Mouse (Mus musculus) R1 (cell line): ENCODE results near the gene Fam117a.

Experiments
- DNase-seq: peaks from one replicate; pipeline ENCODE4 v3.0.0-alpha.2; 2018; ENCODE audit warnings: low read depth, low spot score

Fam117a gene

DNA sequence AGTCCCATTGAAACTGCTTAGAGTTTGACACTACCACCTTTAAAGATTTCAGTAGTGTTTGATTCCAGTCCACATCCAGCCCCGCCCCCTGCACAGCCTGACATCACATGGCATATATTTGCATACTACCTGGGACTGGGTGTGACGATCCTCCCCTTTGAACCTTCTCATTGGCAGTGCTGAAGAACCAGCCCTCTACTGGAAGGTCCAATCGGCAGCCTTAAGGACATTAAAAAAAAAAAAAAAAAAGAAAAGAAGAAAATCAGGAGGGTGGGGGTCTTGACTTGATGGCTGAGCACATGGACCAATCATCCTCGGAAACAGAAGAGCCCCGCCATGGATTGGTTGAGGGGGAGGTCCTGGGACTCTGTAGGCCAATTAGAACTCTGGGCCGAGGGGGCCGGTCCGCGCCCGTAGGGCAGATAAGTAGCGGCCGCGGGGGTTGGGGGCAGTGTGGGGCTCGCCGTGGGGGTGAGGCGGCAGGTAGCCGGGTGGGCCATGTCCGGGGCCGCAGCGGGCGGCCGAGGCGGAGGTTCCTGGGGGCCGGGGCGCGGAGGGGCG is at the start of gene Fam117a:
Gene Fam117a (plus strand): TSS at position 451 of the 561 bp plus-strand sequence.
- peak; percentile 100 for DNase-seq

DNA sequence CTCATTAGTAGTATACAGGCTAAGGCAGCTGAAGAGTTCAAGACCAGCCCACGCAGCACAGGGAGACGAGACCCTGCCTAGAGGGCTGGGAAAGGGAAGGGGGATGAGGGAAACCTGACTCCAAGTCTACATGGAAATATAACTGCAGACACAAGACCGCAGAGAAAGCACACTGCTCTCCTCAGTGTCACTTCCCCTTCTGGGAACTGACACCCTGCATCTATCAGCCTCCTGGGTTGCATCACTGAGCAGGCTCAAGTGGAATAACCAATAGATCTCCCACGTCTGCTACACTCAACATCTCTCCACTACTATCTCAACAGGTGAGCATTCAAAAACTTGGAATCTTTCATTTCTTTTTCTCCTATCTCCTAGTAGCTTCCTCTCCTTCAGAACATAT is 44.8 kb upstream of the Fam117a start:
- no peak for DNase-seq

DNA sequence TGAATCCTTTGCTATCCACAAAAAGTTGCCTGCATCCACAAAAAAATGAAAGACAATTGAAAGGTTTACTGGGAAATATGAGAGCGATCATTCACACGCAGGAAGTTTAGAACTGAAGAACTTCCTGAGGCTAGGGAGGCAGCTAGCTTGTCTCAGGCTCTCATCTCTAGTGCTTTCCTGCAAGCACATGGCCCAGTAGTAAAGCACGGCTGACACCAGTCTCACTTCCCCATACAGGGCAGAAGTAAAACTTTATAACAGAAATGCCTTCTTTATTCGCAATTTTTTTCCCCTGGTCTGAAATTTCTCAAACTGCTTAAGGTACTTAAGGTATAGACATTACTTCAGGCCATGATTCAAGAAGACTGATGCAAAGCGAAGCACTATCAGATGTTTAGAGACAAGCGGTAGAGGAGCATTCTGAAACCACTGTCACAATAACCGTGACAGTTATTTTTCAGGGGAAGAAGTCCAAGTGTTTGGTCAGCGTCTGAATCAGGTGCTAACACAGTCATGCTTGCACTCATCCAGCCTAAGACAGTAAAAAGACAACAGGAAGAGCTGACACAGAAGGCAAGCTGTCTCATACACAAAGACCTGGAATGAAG is 43.7 kb upstream of the Fam117a start:
- DNase-seq = no peak

DNA sequence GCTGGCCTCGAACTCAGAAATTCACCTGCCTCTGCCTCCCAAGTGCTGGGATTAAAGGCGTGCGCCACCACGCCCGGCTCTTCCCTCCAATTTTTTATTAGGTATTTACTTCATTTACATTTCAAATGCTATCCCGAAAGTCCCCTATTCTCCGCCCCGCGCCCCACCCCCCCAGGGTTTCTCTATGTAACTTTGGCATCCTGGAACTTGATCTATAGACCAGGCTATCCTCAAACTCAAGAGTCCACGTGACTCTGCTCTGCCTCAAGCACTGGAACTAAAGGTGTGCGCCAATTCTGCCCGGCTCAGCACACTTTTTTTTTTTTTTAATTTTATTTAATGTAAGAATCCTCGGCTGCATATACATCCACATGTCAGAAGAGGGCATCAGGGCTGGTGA is 41.1 kb upstream of the Fam117a start:
- DNase-seq = peak; percentile 93

DNA sequence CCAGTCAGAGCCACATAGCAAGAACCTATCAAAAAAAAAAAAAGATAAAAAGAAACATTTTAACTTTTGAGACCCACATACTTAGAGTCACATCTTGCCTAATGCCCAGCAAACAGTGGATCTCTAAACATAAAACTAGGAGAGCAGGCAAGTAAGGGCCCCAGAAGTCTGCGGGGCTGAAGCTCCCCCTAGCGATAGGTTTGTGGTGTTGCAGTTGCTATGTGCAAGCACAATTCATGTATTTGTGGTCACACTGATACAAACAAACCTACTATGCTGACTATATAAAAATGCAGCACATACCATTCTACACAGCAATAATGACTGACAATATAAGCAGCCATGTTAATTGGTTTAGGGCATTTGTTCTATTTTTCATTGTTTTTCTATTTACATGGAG is 38.7 kb upstream of the Fam117a start:
- peak; percentile 74 for DNase-seq

DNA sequence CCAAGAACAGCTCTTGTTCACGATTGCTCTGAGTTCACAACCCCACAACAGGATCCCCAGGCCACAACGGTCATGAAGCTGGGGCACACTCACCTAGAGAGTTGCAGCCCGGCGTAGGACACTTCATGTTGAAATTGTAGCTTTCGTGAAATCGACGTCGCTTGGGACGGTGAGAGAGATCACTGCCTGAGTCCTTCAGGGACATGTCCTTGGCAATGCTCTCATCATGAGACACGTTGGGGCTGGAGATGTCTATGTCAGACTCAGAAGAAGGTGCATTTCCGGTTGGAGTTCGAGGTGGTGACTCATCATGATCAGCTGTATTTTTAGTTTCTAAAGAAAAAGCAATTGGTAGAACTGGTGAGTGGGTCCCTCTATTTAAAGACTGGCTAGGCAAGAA is 36.9 kb upstream of the Fam117a start:
- DNase-seq = peak; percentile 36

DNA sequence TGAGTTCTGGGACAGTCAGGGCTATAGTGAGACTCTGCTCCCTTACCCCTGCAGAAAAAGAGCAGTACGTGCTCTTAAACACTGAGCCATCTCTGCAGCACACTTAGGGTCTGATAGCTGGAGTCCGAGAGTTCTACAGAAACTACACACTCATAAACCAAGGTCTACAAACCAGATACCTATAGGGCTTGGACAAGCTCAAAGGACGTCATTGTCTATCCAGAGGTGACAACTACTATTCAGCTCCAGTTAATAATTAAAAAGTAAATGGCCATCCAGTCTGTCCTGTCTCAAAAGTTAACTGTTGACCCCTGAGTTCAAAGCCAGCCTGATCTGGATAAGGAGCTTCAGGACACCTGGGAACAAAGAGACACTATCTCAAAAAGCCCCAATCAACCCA is 35.0 kb upstream of the Fam117a start:
- DNase-seq = no peak

DNA sequence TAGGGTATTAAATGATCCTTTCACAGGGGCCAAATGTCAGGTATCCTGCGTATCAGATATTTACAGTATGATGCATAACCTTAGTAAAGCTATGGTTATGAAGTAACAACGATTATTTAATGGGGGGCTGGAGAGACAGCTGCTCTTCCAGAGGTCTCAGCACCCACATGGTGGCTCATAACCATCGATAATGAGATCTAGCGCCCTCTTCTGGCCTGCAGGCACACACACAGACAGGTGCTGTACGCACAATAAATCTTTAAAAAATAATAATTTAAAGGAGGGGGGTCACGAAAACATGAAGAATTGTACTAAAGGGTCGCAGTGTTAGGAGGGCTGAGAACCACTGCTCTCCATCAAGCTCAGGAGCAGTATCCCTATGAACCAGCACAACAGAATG is 31.2 kb upstream of the Fam117a start:
- peak; percentile 69 for DNase-seq

DNA sequence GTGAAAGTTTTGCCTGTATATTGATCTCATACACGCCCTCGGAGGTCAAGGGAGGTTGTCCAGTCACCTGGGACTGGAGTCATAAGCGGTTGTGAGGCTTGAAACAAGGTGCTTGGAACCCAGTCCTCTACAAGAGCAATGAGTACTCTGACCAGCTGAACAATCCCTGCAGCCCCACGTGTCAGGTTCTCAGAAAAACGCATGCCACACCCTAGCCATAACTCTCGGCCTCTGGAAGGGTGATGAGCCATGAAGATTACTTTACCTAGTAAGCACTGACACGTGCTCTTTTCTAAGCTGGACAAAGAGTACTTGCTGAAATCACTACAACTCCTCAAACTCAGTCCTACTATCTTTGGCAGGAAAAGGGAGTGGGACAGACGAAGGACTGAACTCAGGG is 29.3 kb upstream of the Fam117a start:
- DNase-seq = peak; percentile 60

DNA sequence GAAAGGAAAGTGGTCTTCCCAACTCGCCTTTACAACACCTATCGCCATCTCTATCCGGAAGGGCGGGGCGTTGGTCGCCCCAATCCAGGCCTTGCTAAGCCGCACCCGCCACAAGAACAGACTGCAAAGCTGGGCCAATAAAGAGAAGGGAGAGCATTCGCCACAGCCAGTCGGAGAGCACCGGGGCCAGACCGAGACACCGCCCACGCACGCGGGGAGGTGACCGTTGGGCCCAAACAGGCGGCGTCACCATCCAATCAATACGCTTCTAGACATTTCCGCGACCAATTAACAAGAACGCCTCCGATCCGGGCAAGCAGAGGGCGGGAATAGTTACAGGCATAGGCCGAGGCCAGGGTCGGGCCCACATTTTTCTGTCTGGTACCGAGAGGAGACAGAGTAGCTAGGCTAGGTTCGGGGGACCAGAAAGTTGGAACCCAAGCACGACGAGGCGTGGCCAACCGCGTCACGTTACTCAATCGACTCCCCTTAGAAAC is 27.3 kb upstream of the Fam117a start:
- DNase-seq = peak; percentile 99

DNA sequence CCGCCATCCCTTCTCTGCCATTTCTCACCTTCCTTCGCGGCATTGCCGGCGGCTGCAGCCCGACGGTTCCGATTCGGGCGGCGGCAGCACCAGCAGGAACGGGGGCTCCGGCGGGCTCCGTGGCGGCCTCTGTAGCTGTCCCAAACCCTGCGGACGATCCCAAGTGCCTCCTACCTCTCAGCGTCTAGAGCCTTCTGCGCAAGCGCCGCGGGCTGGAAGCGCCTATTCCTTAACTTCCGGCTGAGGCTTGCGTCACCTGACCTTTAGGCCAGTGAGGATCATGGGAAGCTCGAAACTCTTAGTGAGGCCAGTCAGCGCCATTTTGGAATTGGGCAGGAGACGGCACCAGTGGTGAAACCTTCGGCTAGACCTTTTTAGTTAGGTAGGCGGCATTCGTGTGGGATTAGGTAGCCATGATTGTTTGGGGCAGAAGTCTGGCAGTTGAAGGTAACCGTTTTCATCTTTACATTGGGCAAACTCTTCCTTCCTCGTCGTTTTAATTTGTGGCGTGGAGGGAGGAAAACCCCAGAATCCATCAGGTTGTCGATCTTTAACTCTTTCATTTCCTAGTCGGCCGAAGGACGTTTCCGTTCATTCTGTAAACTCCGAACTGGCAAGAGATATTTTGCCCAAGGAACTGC is 26.7 kb upstream of the Fam117a start, which contains the start of gene Kat7:
Gene Kat7 (minus strand): TSS at position 240 of the 641 bp plus-strand sequence.
- DNase-seq = peak; percentile 100

DNA sequence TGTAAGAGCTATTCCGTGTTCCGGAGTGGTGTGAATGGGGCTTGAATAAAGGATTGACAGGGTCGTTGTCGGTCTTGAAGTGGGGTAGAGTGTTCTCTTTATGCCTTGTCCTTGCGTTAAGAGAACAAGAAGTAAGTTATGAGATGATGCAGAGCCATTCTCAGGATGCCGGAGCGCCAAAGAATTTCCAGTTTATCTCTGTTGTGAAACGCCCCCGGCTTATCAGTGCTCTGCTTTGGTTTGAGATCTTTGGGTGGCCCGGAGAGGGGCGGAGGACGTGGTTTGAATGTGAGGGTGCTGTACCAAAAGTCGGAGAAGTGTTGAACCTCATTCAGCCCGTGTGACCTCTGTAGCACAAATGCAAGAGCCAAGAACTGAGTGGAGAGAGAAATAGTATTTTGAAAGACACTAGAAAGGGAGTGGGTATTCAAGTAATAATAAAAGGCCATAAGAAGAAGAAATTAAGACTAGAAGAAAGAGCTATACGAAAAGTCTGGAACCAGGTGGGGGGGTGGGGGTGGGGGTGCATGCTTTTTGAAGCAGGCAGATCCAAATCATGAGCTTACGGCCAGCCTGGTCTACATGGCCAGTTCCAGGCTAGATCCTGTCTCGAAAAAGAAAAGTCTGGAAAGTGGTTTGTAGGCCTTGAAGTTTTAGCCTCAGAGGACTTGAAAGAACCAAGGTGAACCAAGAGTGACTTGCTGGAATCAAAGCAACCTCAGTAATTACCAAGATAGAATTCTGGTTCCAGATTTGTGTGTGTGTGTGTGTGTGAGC is 26.0 kb upstream of the Fam117a start:
- peak; percentile 60 for DNase-seq

DNA sequence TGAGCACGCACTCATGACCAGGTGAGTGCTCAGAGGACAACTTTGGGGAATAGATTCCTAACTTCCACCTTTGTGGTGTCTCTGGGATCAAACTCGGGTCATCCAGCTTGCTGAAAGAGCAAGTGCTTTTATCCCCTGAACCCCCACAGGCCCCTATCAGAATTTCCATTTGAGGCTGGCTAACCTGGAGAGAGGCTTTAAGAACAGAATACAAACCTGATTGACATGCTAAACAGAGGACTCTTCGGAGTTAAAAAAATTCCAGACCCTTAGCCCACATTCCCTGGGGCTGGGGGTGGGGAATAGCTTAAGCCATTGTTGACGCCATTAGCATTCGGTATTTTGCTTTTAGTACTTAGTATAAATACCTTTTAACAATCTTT is 25.4 kb upstream of the Fam117a start:
- peak; percentile 100 for DNase-seq

DNA sequence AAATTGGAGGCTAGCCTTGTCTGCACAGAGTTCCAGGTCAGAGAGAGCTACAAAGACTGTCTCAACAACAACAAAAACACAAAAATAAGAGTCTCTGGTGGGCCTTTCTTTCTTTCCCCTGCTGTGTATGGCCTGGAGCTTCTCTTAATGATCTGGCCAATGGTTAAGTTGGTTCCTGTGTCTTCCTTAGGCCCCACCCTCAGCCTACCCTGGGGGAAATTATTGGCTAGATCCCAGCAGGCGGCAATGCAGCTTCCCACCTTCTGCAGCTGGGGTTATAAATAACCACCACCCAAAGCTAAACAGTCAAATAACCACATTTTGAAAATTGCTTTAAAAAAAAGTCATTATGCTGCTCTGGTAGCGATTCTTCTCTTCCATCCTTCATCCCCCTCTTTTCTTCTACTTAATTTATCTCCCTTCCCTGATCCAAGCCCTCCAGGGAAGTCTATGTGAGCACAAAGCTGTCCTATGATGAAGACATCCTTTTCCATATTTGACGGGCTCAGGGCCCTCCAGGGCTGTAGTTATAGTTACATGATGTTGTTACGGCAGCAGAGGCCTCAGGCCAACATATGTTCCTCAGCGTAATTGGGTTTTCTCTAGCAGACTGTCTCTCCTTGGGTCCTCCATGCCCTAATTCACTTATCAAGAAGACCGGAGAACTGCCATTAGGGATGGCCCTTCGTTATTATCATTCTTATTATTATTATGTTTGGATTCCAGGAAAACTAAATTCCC is 21.4 kb upstream of the Fam117a start:
- DNase-seq = no peak

DNA sequence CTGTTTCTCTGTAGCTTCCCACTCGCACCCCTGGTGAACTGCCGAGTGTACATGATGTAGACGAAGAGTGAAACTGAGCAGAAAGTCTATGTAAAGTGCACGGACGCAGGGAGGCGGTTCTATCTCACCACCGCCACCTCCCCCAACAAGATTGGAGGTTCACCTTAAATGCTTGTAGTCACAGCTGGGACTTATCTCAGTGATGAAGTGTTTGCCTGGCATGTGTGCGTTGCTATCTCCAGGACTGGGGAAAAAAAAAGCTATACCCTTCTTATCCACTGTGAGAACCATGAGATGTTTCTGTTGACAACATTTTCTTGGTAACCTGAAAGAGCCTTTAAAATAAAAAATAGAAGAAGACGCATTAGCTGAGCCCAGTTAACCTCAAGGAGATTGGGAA is 18.7 kb upstream of the Fam117a start:
- no peak for DNase-seq

DNA sequence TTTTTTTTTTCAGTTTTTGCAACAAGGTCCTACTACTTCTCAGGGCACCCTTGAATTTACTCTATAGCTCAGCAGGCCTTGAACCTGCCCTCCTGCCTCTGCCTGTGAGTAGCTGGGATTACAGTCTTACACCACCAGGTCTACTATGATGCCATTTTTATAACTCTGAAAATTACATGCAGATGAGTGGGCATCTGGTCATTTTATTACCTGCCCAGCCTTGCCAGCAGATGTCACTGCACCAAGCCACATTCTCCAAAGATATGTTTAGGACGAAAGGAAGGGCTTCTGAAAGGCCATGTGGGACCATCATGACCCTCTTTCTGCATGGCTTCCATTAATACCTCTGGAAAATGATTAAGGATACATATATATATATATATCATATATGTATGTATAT is 17.3 kb upstream of the Fam117a start:
- DNase-seq = no peak

DNA sequence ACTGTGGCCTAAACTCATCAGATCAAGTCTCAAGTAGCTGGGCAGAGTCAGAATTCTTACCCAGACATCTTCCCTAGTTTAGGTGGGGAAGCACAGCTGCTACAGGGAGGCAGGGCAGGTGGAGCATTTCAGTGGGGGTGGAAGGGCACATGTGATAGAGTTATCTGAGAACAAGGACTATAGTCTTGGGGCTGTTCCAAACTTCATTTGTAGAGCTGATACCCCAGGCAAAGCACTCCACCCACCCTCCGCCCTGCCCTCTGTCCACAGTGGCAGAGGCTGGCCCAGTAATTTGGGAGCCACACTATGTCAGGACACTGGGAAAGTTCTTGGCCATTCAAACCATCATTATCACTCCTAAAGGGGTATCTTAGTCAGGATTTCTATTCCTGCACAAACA is 16.8 kb upstream of the Fam117a start:
- DNase-seq = no peak

DNA sequence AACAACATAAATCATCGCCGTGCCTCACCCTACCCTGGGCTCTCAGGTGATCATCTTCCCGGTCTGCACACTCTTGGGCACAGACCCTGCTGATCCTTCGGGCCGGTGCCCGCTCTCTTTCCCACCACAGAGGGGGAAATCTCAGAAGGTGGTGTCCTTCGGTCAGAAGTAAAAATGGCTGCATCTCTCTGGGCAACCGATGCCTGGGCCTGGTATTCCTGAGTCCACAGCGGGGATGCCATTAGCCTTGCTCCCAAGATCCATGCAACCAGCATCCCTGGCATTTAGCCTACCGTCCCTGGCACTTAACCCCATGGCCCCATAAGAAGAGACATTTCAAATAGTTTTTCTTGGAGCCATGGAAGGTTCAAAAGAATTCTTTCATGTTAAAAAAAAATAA is 12.6 kb upstream of the Fam117a start:
- no peak for DNase-seq

DNA sequence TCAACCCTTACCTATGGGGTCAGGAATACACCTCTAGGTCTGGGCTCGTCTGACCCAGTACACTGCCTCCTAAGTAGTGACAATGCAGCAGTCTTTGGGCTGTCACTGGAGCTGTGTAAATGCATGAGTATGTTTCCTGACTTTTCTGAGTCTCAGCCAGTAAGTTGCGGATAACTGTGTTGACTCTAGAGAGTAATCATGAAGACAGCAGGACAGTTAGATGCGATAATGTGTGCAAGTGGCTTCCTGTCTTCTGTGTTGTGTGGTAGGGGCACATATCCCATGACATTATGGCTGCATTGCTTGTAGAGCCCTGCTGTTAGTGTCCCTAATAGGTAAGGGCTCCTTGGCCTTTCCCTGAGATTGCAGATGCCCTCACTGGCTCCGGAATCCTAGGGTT is 11.0 kb upstream of the Fam117a start:
- no peak for DNase-seq

DNA sequence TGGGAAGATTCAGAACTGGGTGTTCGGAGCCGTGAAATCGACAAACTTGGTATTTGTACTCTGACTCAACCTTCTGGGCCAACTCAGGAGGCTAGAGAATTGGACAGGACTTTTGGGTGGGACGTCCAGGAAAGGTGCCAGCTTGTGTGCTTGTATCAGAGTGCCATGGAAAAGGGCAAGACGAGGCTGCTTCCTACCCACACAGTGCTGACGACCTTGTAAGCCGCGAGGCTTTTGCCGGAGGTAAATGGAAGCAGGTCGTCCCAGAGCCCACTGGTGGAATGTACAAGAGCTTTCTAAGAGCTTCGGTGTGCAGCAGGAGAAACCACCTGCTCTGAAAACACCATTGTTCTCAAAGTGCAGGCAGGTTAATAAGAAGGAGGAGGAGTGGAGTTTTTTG is 10.6 kb upstream of the Fam117a start:
- no peak for DNase-seq

DNA sequence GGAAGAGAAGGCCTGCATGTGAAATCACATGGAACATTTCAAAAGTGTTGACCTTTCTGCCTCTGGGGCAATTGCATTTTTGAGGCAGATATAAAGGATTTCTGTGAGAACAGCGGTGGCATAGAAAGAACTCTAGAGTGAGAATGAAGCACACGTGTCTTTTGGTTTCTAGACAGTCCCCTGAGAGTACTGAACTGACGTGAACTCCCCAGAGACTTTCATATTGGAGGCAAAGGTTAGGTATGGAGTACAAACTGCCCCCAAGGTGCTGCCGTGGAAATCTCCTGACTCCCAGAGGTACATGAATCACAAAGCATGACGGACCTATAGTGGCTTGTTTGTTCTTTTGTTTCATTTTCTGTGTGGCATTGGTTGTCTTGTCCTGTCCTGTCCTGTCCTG is 8.2 kb upstream of the Fam117a start:
- no peak for DNase-seq

DNA sequence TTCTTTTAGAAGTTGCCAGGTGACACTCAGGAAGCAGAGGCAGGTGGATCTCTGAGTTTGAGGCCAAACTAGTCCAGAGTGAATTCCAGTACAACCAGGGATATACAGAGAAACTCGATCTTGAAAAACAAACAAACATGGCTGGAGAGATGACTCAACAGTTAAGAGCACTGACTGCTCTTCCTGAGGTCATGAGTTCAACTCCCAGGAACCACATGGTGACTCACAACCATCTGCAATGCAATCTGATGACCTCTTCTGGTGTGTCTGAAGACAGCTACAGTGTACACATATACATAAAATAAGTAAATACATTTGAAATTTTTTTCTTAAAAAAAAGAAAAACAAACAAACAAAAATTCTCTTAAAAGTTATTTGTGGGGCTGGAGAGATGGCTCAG is 6.2 kb upstream of the Fam117a start:
- no peak for DNase-seq
